Mouse (Mus musculus): ENCODE results near the gene Camk1g. TPM values are rescaled to one million over a fixed set of nuclear protein-coding genes. Genes with fewer than 3 reads are reported as not detected.

Gene Camk1g
- total and polyA plus RNA-seq, 3 experiments: not detected

GRCm38 (mm10) chr1:193381597-193382404 is 11.7 kb upstream of the Camk1g start:
- DNase-seq (ENCODE audit: low spot score) (no peak), ATAC-seq (ENCODE audit: extremely low read depth, insufficient number of reproducible peaks, low FRiP score, poor library complexity, severe bottlenecking) (no peak)
- no peak overlapping the region for H3K4me3 ChIP-seq (ENCODE audit: low read depth, low read length)
- no peaks in the 10 kb centered on the region for H3K9me3 ChIP-seq (replicated peaks)
- no peaks in the 10 kb centered on the region for H3K4me1 ChIP-seq (ENCODE audit: insufficient read depth, low read depth, low read length)
- H3K27me3 ChIP-seq (ENCODE audit: insufficient read depth, low read length): peaks cover 7% of the 10 kb centered on the region
- H3K36me3 ChIP-seq (replicated peaks): no peaks in the 10 kb centered on the region
- TF ChIP-seq GATA2 (IDR thresholded peaks at IDR 0.05; ENCODE audit: borderline replicate concordance, low read depth, low read length) (no peak), POLR2AphosphoS5 (IDR thresholded peaks at IDR 0.05; ENCODE audit: insufficient replicate concordance, low read depth, low read length) (no peak), TAL1 (conservative IDR thresholded peaks at IDR 0.05; ENCODE audit: low read depth, low read length) (no peak), GATA1 (IDR thresholded peaks at IDR 0.05; ENCODE audit: borderline replicate concordance, low read length) (no peak), CTCF (IDR thresholded peaks at IDR 0.05; ENCODE audit: low read depth, low read length) (no peak)

- Histone ChIP-seq H3K36me3 (replicated peaks) (no peaks in the 10 kb centered on the region), H3K4me3 (ENCODE audit: low read depth, low read length) (no peak overlapping the region), H3K4me1 (ENCODE audit: insufficient read depth, low read depth, low read length) (no peaks in the 10 kb centered on the region), H3K9me3 (replicated peaks) (no peaks in the 10 kb centered on the region), H3K27me3 (ENCODE audit: insufficient read depth, low read length) (peaks cover 7% of the 10 kb centered on the region)
- no peak for DNase-seq (ENCODE audit: low spot score)
- TF ChIP-seq CTCF (IDR thresholded peaks at IDR 0.05; ENCODE audit: low read depth, low read length): no peak
- no peak for TF ChIP-seq POLR2AphosphoS5 (IDR thresholded peaks at IDR 0.05; ENCODE audit: insufficient replicate concordance, low read depth, low read length)
- TF ChIP-seq GATA1 (IDR thresholded peaks at IDR 0.05; ENCODE audit: borderline replicate concordance, low read length): no peak
- no peak for TF ChIP-seq GATA2 (IDR thresholded peaks at IDR 0.05; ENCODE audit: borderline replicate concordance, low read depth, low read length)
- TF ChIP-seq TAL1 (conservative IDR thresholded peaks at IDR 0.05; ENCODE audit: low read depth, low read length): no peak
- no peak for ATAC-seq (ENCODE audit: extremely low read depth, insufficient number of reproducible peaks, low FRiP score, poor library complexity, severe bottlenecking)
These were observed 10.8 kb upstream of the Camk1g start for GRCm38 (mm10) chr1:193380877-193381276.

- ATAC-seq (ENCODE audit: extremely low read depth, insufficient number of reproducible peaks, low FRiP score, poor library complexity, severe bottlenecking) (no peak), DNase-seq (ENCODE audit: low spot score) (no peak)
- TF ChIP-seq GATA2 (IDR thresholded peaks at IDR 0.05; ENCODE audit: borderline replicate concordance, low read depth, low read length) (no peak), CTCF (IDR thresholded peaks at IDR 0.05; ENCODE audit: low read depth, low read length) (no peak), GATA1 (IDR thresholded peaks at IDR 0.05; ENCODE audit: borderline replicate concordance, low read length) (no peak), POLR2AphosphoS5 (IDR thresholded peaks at IDR 0.05; ENCODE audit: insufficient replicate concordance, low read depth, low read length) (no peak), TAL1 (conservative IDR thresholded peaks at IDR 0.05; ENCODE audit: low read depth, low read length) (no peak)
These were observed 9.5 kb upstream of the Camk1g start for GRCm38 (mm10) chr1:193379634-193380033.

GRCm38 (mm10) chr1:193376478-193377134 is 6.5 kb upstream of the Camk1g start:
- no peaks in the 10 kb centered on the region for H3K36me3 ChIP-seq (replicated peaks)
- H3K4me3 ChIP-seq (ENCODE audit: low read depth, low read length): no peak overlapping the region
- TF ChIP-seq CTCF (IDR thresholded peaks at IDR 0.05; ENCODE audit: low read depth, low read length): peak; percentile 65
- TF ChIP-seq GATA2 (IDR thresholded peaks at IDR 0.05; ENCODE audit: borderline replicate concordance, low read depth, low read length): no peak
- no peak for TF ChIP-seq POLR2AphosphoS5 (IDR thresholded peaks at IDR 0.05; ENCODE audit: insufficient replicate concordance, low read depth, low read length)
- no peak for TF ChIP-seq GATA1 (IDR thresholded peaks at IDR 0.05; ENCODE audit: borderline replicate concordance, low read length)
- TF ChIP-seq TAL1 (conservative IDR thresholded peaks at IDR 0.05; ENCODE audit: low read depth, low read length): no peak
- no peaks in the 10 kb centered on the region for H3K27me3 ChIP-seq (ENCODE audit: insufficient read depth, low read length)
- peak; percentile 11 for DNase-seq (ENCODE audit: low spot score)
- 0 out of 2 replicates have a peak, but pooled peaks have one; percentile 48 for ATAC-seq (ENCODE audit: extremely low read depth, insufficient number of reproducible peaks, low FRiP score, poor library complexity, severe bottlenecking)
- H3K9me3 ChIP-seq (replicated peaks): no peaks in the 10 kb centered on the region
- no peaks in the 10 kb centered on the region for H3K4me1 ChIP-seq (ENCODE audit: insufficient read depth, low read depth, low read length)

More at GRCm38 (mm10) chr1:193379634-193380033, 9.5 kb upstream of the Camk1g start:
- Histone ChIP-seq H3K36me3 (replicated peaks) (no peaks in the 10 kb centered on the region), H3K4me1 (ENCODE audit: insufficient read depth, low read depth, low read length) (no peaks in the 10 kb centered on the region), H3K27me3 (ENCODE audit: insufficient read depth, low read length) (peaks cover 7% of the 10 kb centered on the region), H3K4me3 (ENCODE audit: low read depth, low read length) (no peak overlapping the region), H3K9me3 (replicated peaks) (no peaks in the 10 kb centered on the region)

GRCm38 (mm10) chr1:193373906-193374413 is 3.9 kb upstream of the Camk1g start:
- Histone ChIP-seq H3K27me3 (ENCODE audit: insufficient read depth, low read length) (no peaks in the 10 kb centered on the region), H3K4me1 (ENCODE audit: insufficient read depth, low read depth, low read length) (no peaks in the 10 kb centered on the region), H3K9me3 (replicated peaks) (no peaks in the 10 kb centered on the region), H3K4me3 (ENCODE audit: low read depth, low read length) (no peak overlapping the region), H3K36me3 (replicated peaks) (no peaks in the 10 kb centered on the region)
- ATAC-seq (ENCODE audit: extremely low read depth, insufficient number of reproducible peaks, low FRiP score, poor library complexity, severe bottlenecking): no peak
- no peak for DNase-seq (ENCODE audit: low spot score)
- TF ChIP-seq GATA2 (IDR thresholded peaks at IDR 0.05; ENCODE audit: borderline replicate concordance, low read depth, low read length) (no peak), POLR2AphosphoS5 (IDR thresholded peaks at IDR 0.05; ENCODE audit: insufficient replicate concordance, low read depth, low read length) (no peak), TAL1 (conservative IDR thresholded peaks at IDR 0.05; ENCODE audit: low read depth, low read length) (no peak), GATA1 (IDR thresholded peaks at IDR 0.05; ENCODE audit: borderline replicate concordance, low read length) (no peak), CTCF (IDR thresholded peaks at IDR 0.05; ENCODE audit: low read depth, low read length) (no peak)

- Histone ChIP-seq H3K9me3 (replicated peaks) (no peaks in the 10 kb centered on the region), H3K36me3 (replicated peaks) (no peaks in the 10 kb centered on the region), H3K27me3 (ENCODE audit: insufficient read depth, low read length) (peaks cover 3% of the 10 kb centered on the region; the same call in 1 of the 2 replicates), H3K4me1 (ENCODE audit: insufficient read depth, low read depth, low read length) (no peaks in the 10 kb centered on the region), H3K4me3 (ENCODE audit: low read depth, low read length) (no peak overlapping the region)
- ATAC-seq (ENCODE audit: extremely low read depth, insufficient number of reproducible peaks, low FRiP score, poor library complexity, severe bottlenecking) (no peak), DNase-seq (ENCODE audit: low spot score) (no peak)
- no peak for TF ChIP-seq CTCF (IDR thresholded peaks at IDR 0.05; ENCODE audit: low read depth, low read length)
- TF ChIP-seq TAL1 (conservative IDR thresholded peaks at IDR 0.05; ENCODE audit: low read depth, low read length): no peak
- TF ChIP-seq GATA2 (IDR thresholded peaks at IDR 0.05; ENCODE audit: borderline replicate concordance, low read depth, low read length): no peak
These were observed 1.0 kb downstream of the Camk1g start for GRCm38 (mm10) chr1:193369091-193369490.
